Mouse (Mus musculus) kidney, adult 2 months (tissue): ENCODE measurements around the gene Dnaja1.

Experiments
- CTCF ChIP-seq: fragments of 200-500 bp; conservative IDR thresholded peaks from 2 replicates; pipeline ENCODE4 v1.5.1; 2011; ENCODE audit warnings: low read depth, mild to moderate bottlenecking, control low read depth, low read length, moderate library complexity, mixed read lengths; ENCODE audit not compliant: insufficient read depth, insufficient read length
- POLR2A ChIP-seq: fragments of 200-500 bp; IDR thresholded peaks from one replicate; pipeline ENCODE4 v1.6.1; 2011; ENCODE audit warnings: low read depth, low read length, control low read depth

- no peak for TF ChIP-seq CTCF
- peak; percentile 20 for TF ChIP-seq POLR2A
Measured at GRCm38 (mm10) chr4:40757780-40758420, 36.0 kb downstream of the Dnaja1 start, which contains the start of gene Smu1.
